Mouse (Mus musculus) C2C12 (cell line): Measurements from ENCODE around the gene Ncf1.

Experiments used
- CEBPB ChIP-seq: IDR thresholded peaks from one replicate; pipeline ENCODE4 v1.6.1; 2011; ENCODE audit warnings: low read depth, mild to moderate bottlenecking, control low read depth, moderate library complexity
- CTCF ChIP-seq: IDR thresholded peaks from one replicate; pipeline ENCODE4 v1.5.1; 2011; ENCODE audit not compliant: control insufficient read depth, insufficient read depth, insufficient read length
- FOSL1 ChIP-seq: IDR thresholded peaks from one replicate; pipeline ENCODE4 v1.8.0; 2011; ENCODE audit warnings: mild to moderate bottlenecking, low read length; ENCODE audit not compliant: poor library complexity, insufficient read depth, severe bottlenecking
- MAX ChIP-seq: IDR thresholded peaks from one replicate; pipeline ENCODE4 v1.6.1; 2011; ENCODE audit warnings: mild to moderate bottlenecking, control low read depth
- MYOG ChIP-seq: IDR thresholded peaks from one replicate; pipeline ENCODE4 v1.6.1; 2011; ENCODE audit not compliant: control insufficient read depth, insufficient read length; ENCODE audit errors: extremely low read depth
- USF1 ChIP-seq: IDR thresholded peaks from one replicate; pipeline ENCODE4 v1.6.1; 2011; ENCODE audit warnings: low read depth, mild to moderate bottlenecking, control low read depth, moderate library complexity

- TF ChIP-seq CTCF, result no peak
- no peak for TF ChIP-seq MAX
- TF ChIP-seq USF1, result no peak
- TF ChIP-seq FOSL1, result no peak
- TF ChIP-seq MYOG, result no peak
- TF ChIP-seq CEBPB, result no peak
Measured at GRCm38 (mm10) chr5:134193664-134194063, 35.8 kb downstream of the Ncf1 start.
